Mouse (Mus musculus) kidney, adult 2 months (tissue): ENCODE results near the gene Meig1. TPM values are rescaled to one million over a fixed set of nuclear protein-coding genes. Genes with fewer than 3 reads are reported as not detected.

Experiments used
- DNase-seq: peaks from one replicate; pipeline ENCODE4 v3.0.0; 2021
- H3K27ac ChIP-seq: fragments of 200-500 bp; 2 replicates; pipeline ENCODE4 v1.5.1; 2012; ENCODE audit warnings: low read depth, low read length, control low read depth, inconsistent platforms; ENCODE audit not compliant: insufficient read depth
- H3K27me3 ChIP-seq: fragments of 200-500 bp; replicated peaks from 2 replicates; pipeline ENCODE4 v1.6.1; 2012; ENCODE audit warnings: mild to moderate bottlenecking, moderate library complexity, low read length, inconsistent platforms; ENCODE audit not compliant: control insufficient read depth, insufficient read depth
- H3K36me3 ChIP-seq: fragments of 200-500 bp; 2 replicates; pipeline ENCODE4 v1.6.1; 2012; ENCODE audit warnings: mild to moderate bottlenecking, moderate library complexity, low read length, inconsistent platforms; ENCODE audit not compliant: control insufficient read depth, insufficient read depth
- H3K4me1 ChIP-seq: fragments of 200-500 bp; 2 replicates; pipeline ENCODE4 v1.6.1; 2011; ENCODE audit warnings: low read length; ENCODE audit not compliant: control insufficient read depth, insufficient read depth
- H3K4me3 ChIP-seq: fragments of 200-500 bp; 2 replicates; pipeline ENCODE4 v1.5.1; 2011; ENCODE audit warnings: mild to moderate bottlenecking, low read depth, low read length, control low read depth; ENCODE audit not compliant: insufficient read depth
- CTCF ChIP-seq: fragments of 200-500 bp; conservative IDR thresholded peaks from 2 replicates; pipeline ENCODE4 v1.5.1; 2011; ENCODE audit warnings: low read depth, mild to moderate bottlenecking, control low read depth, low read length, moderate library complexity, mixed read lengths; ENCODE audit not compliant: insufficient read depth, insufficient read length
- POLR2A ChIP-seq: fragments of 200-500 bp; IDR thresholded peaks from one replicate; pipeline ENCODE4 v1.6.1; 2011; ENCODE audit warnings: low read depth, low read length, control low read depth
- WGBS: fragments of 180-500 bp; shearing (Covaris S2); methylation state at CpG from one replicate; pipeline ENCODE4 v1.1.7; 2018; 5-methylcytosine and 5-hydroxymethylcytosine counted together
- polyA plus RNA-seq: library from polyadenylated mRNA; depleted of rRNA; stranded (reverse); fragments of >200 nt; gene quantifications from 2 replicates; pipeline ENCODE4 v1.2.3, GENCODE M21; 2012; rRNA removed

Gene Meig1
- 0.17 TPM in 1 of 2 replicates, not detected in the other for polyA plus RNA-seq

GRCm38 (mm10) chr2:3422548-3422947, at the start of gene Meig1:
TSS of gene Meig1 (minus strand) at chr2:3422648.
- no peak within 1 kb of the TSS for H3K4me3 ChIP-seq
- no peaks in the 10 kb centered on the region for H3K4me1 ChIP-seq
- 63% methylated on average over 3 of the region's 3 CpGs for WGBS
- no peaks in the 10 kb centered on the region for H3K27me3 ChIP-seq
- TF ChIP-seq CTCF (no peak), POLR2A (no peak)
- no peaks in the 10 kb centered on the region for H3K36me3 ChIP-seq
- DNase-seq, result no peak
- no peak within 1 kb of the TSS for H3K27ac ChIP-seq

DNA sequence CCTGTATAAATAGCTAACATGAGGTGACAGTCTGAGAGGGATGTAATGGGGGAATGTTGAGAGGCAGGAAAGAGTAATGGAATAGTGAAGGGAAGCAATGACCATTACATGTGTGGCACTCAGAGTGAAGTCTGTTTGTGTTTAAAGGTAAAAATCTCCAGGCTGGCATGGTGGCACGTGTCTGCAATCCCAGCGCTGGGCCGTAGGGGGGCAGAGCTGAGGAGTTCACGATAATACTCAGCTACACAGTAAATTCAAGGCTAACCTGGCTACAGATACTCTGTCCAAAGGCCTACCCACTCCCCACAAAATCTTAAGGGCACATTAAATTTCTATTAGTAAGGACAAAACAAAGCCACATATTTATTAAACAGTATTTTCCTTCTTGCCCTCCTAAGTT, 34.1 kb upstream of the Meig1 start:
- no peak for TF ChIP-seq CTCF
- TF ChIP-seq POLR2A, result no peak
- H3K4me1 ChIP-seq, result no peaks in the 10 kb centered on the region
- no peak for DNase-seq
- WGBS, result 87% methylated on average over 4 of the region's 4 CpGs
- no peaks in the 10 kb centered on the region for H3K27me3 ChIP-seq
- H3K27ac ChIP-seq, result no peak overlapping the region
- peaks cover 1% of the 10 kb centered on the region for H3K36me3 ChIP-seq
- H3K4me3 ChIP-seq, result no peak overlapping the region

GRCm38 (mm10) chr2:3453096-3453495, 30.6 kb upstream of the Meig1 start:
- no peak for TF ChIP-seq CTCF
- no peak for TF ChIP-seq POLR2A
- 94% methylated on average over 3 of the region's 3 CpGs for WGBS
- no peak overlapping the region for H3K27ac ChIP-seq
- no peaks in the 10 kb centered on the region for H3K4me1 ChIP-seq
- no peak for DNase-seq
- no peak overlapping the region for H3K4me3 ChIP-seq
- H3K27me3 ChIP-seq, result no peaks in the 10 kb centered on the region
- H3K36me3 ChIP-seq, result peaks cover 1% of the 10 kb centered on the region

DNA sequence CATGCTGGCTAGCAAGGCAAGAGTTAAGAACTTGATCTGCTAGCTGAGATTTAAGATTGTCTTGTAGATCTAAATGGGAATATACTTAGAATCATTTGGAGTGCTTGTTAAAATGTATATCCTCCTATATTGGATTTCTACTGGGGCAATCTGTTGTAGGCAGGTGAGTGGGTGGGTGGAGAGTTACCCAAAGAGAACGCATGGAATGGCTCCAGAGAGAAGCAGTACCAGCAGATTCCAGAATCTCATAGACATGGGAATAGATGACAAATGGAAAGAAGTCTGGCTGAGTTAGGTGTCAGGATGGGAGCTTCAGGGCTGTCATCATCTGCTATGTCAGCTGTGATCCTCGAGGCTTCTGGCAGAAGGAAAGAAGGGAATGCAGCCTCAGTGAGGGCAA, 27.0 kb upstream of the Meig1 start:
- no peak for TF ChIP-seq POLR2A
- WGBS, result 71% methylated on average over 2 of the region's 2 CpGs

DNA sequence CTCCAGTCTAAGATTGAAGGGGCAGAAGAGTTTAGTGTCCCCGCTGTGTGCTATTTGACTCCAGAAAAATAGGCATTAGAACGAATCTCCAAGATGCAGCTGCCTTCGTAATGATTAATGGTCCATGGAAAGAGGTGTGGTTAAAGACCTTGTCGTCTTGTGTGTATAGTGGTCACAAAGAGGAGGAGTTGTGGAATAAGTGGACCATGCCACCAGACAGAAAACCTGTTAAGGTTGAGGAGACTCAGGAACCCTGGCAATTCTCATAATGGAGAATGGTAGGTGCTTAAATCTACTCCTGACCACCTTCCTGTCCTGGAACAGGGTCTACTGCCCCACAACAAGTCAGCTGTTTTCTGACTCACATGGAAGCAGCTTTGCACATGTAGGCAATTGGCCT, 23.5 kb upstream of the Meig1 start:
- Histone ChIP-seq H3K27ac (no peak overlapping the region), H3K4me3 (no peak overlapping the region), H3K36me3 (no peaks in the 10 kb centered on the region), H3K27me3 (no peaks in the 10 kb centered on the region), H3K4me1 (no peaks in the 10 kb centered on the region)
- no peak for DNase-seq
- 49% methylated on average over 4 of the region's 4 CpGs for WGBS
- no peak for TF ChIP-seq POLR2A
- TF ChIP-seq CTCF, result no peak

More for the DNA sequence above, 27.0 kb upstream of the Meig1 start:
- H3K36me3 ChIP-seq, result peaks cover 1% of the 10 kb centered on the region
- H3K4me3 ChIP-seq, result no peak overlapping the region
- H3K27me3 ChIP-seq, result no peaks in the 10 kb centered on the region
- DNase-seq, result no peak
- no peaks in the 10 kb centered on the region for H3K4me1 ChIP-seq
- no peak overlapping the region for H3K27ac ChIP-seq

DNA sequence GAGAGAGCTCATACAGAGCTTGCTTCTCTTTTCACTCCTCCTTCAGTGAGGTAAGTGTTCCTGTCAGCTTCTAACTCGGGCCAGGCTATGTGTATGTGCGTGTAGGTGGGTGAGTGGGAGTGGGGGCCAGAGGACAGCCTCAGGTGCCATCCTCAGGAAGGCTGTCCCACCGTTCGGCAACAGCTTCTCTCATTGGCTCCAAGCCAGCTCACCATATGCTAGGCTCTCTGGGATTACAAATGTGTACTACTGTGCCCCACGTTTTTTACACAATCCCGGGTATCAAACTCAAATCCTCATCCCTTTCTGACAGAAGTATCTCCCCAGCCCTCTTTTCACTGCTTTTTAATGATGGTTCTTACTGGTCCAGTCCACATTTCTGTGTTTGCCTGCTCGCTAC, 21.8 kb upstream of the Meig1 start:
- no peaks in the 10 kb centered on the region; the same call in 1 of the 2 replicates for H3K36me3 ChIP-seq
- DNase-seq, result no peak
- H3K4me3 ChIP-seq, result no peak overlapping the region
- H3K27ac ChIP-seq, result no peak overlapping the region
- 80% methylated on average over 7 of the region's 7 CpGs for whole genome bisulfite sequencing
- TF ChIP-seq POLR2A, result no peak
- no peak for TF ChIP-seq CTCF
- no peaks in the 10 kb centered on the region for H3K27me3 ChIP-seq
- no peaks in the 10 kb centered on the region for H3K4me1 ChIP-seq

- Histone ChIP-seq H3K27me3 (no peaks in the 10 kb centered on the region), H3K36me3 (no peaks in the 10 kb centered on the region; the same call in 1 of the 2 replicates), H3K4me3 (no peak overlapping the region), H3K4me1 (no peaks in the 10 kb centered on the region), H3K27ac (no peak overlapping the region)
- TF ChIP-seq POLR2A, result no peak
- no peak for TF ChIP-seq CTCF
- WGBS, result 80% methylated on average over 7 of the region's 7 CpGs
- no peak for DNase-seq
Observed at GRCm38 (mm10) chr2:3437956-3438355, 15.5 kb upstream of the Meig1 start.

- 88% methylated on average over 6 of the region's 6 CpGs for WGBS
- Histone ChIP-seq H3K27me3 (no peaks in the 10 kb centered on the region), H3K36me3 (no peaks in the 10 kb centered on the region; the same call in 1 of the 2 replicates), H3K4me3 (no peak overlapping the region), H3K27ac (no peak overlapping the region), H3K4me1 (no peaks in the 10 kb centered on the region)
- no peak for DNase-seq
- TF ChIP-seq CTCF, result no peak
- TF ChIP-seq POLR2A, result no peak
Observed at GRCm38 (mm10) chr2:3435369-3436061, 13.1 kb upstream of the Meig1 start.
